Comparison of ENCODE assay signal across 8 mouse cellular contexts in genomic region chr3:87033357-87033756, GRCm38 (mm10). TPM values are rescaled to one million over a fixed set of nuclear protein-coding genes. Genes with fewer than 3 reads are reported as not detected.
A peak's percentile ranks its signal among the peaks of the same experiment; 100 is the strongest.
DNase-seq lines count a peak whose midpoint lies in the region; ATAC-seq lines count a peak whose summit lies in the region.
"Had no signal": no experiment of that assay in that cellular context is flagged by ENCODE, and none has a peak within 500 bp of the region (broad histone marks: within the 10 kb centered on the region; RNA-seq: fewer than 3 reads in every experiment).

No protein-coding gene starts in this region.

- no peaks in the 10 kb centered on the region for H3K9me3 ChIP-seq in forebrain, embryonic 11.5 days (ENCODE audit: control insufficient read depth, low read length)
- H3K9me3 ChIP-seq in hindbrain, embryonic 13.5 days: no peaks in the 10 kb centered on the region
- no peaks in the 10 kb centered on the region for H3K9me3 ChIP-seq in midbrain, embryonic 13.5 days

- no peak overlapping the region for H3K4me3 ChIP-seq in forebrain, embryonic 11.5 days (ENCODE audit: low read depth, low read length)
- H3K4me3 ChIP-seq in hindbrain, embryonic 13.5 days: no peak overlapping the region
- H3K4me3 ChIP-seq in midbrain, embryonic 13.5 days (replicated peaks): no peak overlapping the region
- H3K4me3 ChIP-seq: myocyte had no signal

- H3K4me1 ChIP-seq in forebrain, embryonic 11.5 days (replicated peaks; ENCODE audit: control insufficient read depth, insufficient read depth, low read length): no peaks in the 10 kb centered on the region
- H3K4me1 ChIP-seq in hindbrain, embryonic 13.5 days (replicated peaks): no peaks in the 10 kb centered on the region
- H3K4me1 ChIP-seq in midbrain, embryonic 13.5 days (replicated peaks): no peaks in the 10 kb centered on the region

- H3K9ac ChIP-seq in forebrain, embryonic 11.5 days (ENCODE audit: low read length): no peak overlapping the region
- H3K9ac ChIP-seq in hindbrain, embryonic 13.5 days: no peak overlapping the region
- no peak overlapping the region for H3K9ac ChIP-seq in midbrain, embryonic 13.5 days (replicated peaks)

- H3K27ac ChIP-seq in forebrain, embryonic 11.5 days (ENCODE audit: low read depth, low read length): no peak overlapping the region
- no peak overlapping the region for H3K27ac ChIP-seq in hindbrain, embryonic 13.5 days
- H3K27ac ChIP-seq in midbrain, embryonic 13.5 days: no peak overlapping the region

- H3K27me3 ChIP-seq in forebrain, embryonic 11.5 days (ENCODE audit: control insufficient read depth, insufficient read depth, low read length): no peaks in the 10 kb centered on the region
- no peaks in the 10 kb centered on the region for H3K27me3 ChIP-seq in hindbrain, embryonic 13.5 days
- H3K27me3 ChIP-seq in midbrain, embryonic 13.5 days: no peaks in the 10 kb centered on the region

- H3K4me2 ChIP-seq in forebrain, embryonic 11.5 days (ENCODE audit: low read depth, low read length, severe bottlenecking): no peak overlapping the region
- no peak overlapping the region for H3K4me2 ChIP-seq in hindbrain, embryonic 13.5 days
- no peak overlapping the region for H3K4me2 ChIP-seq in midbrain, embryonic 13.5 days (replicated peaks)

- no peaks in the 10 kb centered on the region for H3K36me3 ChIP-seq in forebrain, embryonic 11.5 days (ENCODE audit: control insufficient read depth, insufficient read depth, low read length)
- H3K36me3 ChIP-seq in hindbrain, embryonic 13.5 days: no peaks in the 10 kb centered on the region
- H3K36me3 ChIP-seq in midbrain, embryonic 13.5 days: no peaks in the 10 kb centered on the region

- no peak for ATAC-seq in forebrain, embryonic 11.5 days (replicated peaks; ENCODE audit: low FRiP score)
- peak; percentile 24; the same call in 1 of the 2 replicates for ATAC-seq in hindbrain, embryonic 13.5 days (ENCODE audit: low FRiP score)
- peak; percentile 56; the same call in 1 of the 2 replicates for ATAC-seq in midbrain, embryonic 13.5 days

- peak; percentile 93 for DNase-seq in NIH3T3 (ENCODE audit: low read depth)
- DNase-seq in brain, embryonic 18.5 days (ENCODE audit: low read depth, low spot score): peak; percentile 30
- peak; percentile 85 for DNase-seq in forebrain, embryonic 11.5 days (ENCODE audit: low spot score)
- peak; percentile 49 for DNase-seq in left cerebral cortex, adult 11 months (ENCODE audit: low spot score)
- DNase-seq in spleen, postnatal 36 days (ENCODE audit: low spot score in 2 of 2): peak; percentile 58 to 65

- WGBS in forebrain, embryonic 11.5 days: 26% methylated on average over 8 of the region's 8 CpGs
- 28% methylated on average over 8 of the region's 8 CpGs for WGBS in hindbrain, embryonic 13.5 days
- 27% methylated on average over 8 of the region's 8 CpGs for WGBS in midbrain, embryonic 13.5 days

RNA-seq across cellular contexts. Expression of gene Cd1d1, which starts 34.1 kb away (rescaled TPM):
- 31.5 and 33.1 TPM in 2 replicates for polyA plus RNA-seq in forebrain, embryonic 11.5 days (2014; fragmentation: Nextera tagmentation; extraction: Ambion mirVana)
- polyA plus RNA-seq in hindbrain, embryonic 13.5 days (2015; fragmentation: Nextera tagmentation; extraction: Ambion mirVana): 87.1 and 87.8 TPM in 2 replicates
- polyA plus RNA-seq in midbrain, embryonic 13.5 days (2015; fragmentation: Nextera tagmentation; extraction: Ambion mirVana): 73.6 and 81.2 TPM in 2 replicates

Comparison
In these comparisons a context has a peak if more than half of its experiments do, and no peak if none do; other contexts are left out.
1. DNase-seq: peak in every context shown above with its lines; median percentile 93 in NIH3T3; 85 in forebrain, embryonic 11.5 days; 62 in spleen, postnatal 36 days; 49 in left cerebral cortex, adult 11 months; 30 in brain, embryonic 18.5 days.